Mouse (Mus musculus) olfactory bulb, adult 2 months (tissue): ENCODE measurements around the gene Efcab5.

ENCODE experiments used
- CTCF ChIP-seq: fragments of 200-500 bp; IDR thresholded peaks from 2 replicates; pipeline ENCODE4 v1.5.1; 2012; ENCODE audit warnings: low read depth, mild to moderate bottlenecking, low read length, moderate library complexity; ENCODE audit not compliant: insufficient read depth
- POLR2A ChIP-seq: fragments of 200-500 bp; IDR thresholded peaks from 2 replicates; pipeline ENCODE4 v1.6.1; 2012; ENCODE audit warnings: mild to moderate bottlenecking, low read depth, low read length, moderate library complexity; ENCODE audit not compliant: insufficient read depth

- TF ChIP-seq CTCF (no peak), POLR2A (no peak)
Measured at GRCm38 (mm10) chr11:77063406-77063805, 125.4 kb downstream of the Efcab5 start.
